Mouse (Mus musculus): ENCODE data around the gene Golga3. TPM values are rescaled to one million over a fixed set of nuclear protein-coding genes. Genes with fewer than 3 reads are reported as not detected.

Gene Golga3
- polyA plus RNA-seq, 1 experiment from 2014 or later, result 33.5 TPM

DNA sequence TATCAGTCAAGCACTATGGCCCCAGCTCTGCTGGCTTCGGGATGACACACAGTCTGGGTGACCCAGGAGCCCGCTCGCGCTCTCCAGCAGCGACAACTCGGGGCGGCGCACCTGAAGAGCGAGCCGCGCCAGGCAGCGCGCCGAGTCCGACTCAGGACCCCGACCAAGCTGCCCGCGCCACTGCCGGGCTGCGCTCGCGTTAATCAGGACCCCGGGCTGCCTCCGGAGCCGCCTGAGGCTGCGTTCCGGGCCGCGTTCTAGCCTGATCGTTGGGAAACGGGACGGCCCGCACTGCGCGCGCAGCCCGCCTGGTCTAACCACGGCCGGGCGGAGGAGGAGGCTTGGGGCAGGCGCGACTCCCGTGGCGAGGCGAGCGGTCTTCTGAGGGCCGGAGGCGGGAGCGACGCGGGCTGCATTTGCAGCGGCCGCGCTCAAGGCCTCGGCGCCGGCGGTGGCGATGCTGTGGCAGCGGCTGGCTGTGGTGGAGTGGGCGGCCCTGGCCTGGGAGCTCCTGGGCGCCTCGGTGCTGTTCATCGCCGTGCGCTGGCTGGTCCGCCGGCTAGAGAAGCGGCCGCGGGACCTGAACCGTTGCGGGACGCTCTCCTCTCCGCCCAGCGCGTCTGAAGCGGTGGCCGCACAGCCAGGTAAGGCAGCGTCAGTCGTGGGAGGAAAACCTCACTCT lies 54.4 kb downstream of the Golga3 start, which contains the start of gene Ankle2:
Gene Ankle2, plus strand, starts transcription at position 225 of the 682 bp plus-strand sequence.
- no peak for TF ChIP-seq CTCF (IDR thresholded peaks at IDR 0.05)
- POLR2A ChIA-PET, result interaction anchor here (0.8 to 1.4 kb wide), 3 partner anchors 12 to 38 kb away, joined by 3 to 4 read pairs (median 4); no protein-coding TSS in a partner anchor
- H3K27me3 ChIP-seq, result no peaks in the 10 kb centered on the region
- DNase-seq (ENCODE audit: low read depth, low spot score), result peak; percentile 77
- peak; percentile 95 for ATAC-seq
- in situ Hi-C loops (cut with MboI; ENCODE audit: low pct_unique_long_range_greater_than_20kb), result no loop called here
- CTCF ChIA-PET, result interaction anchor here (1.5 to 1.7 kb wide), 2 partner anchors 10 to 14 kb away, joined by 9 read pairs; no protein-coding TSS in a partner anchor

DNA sequence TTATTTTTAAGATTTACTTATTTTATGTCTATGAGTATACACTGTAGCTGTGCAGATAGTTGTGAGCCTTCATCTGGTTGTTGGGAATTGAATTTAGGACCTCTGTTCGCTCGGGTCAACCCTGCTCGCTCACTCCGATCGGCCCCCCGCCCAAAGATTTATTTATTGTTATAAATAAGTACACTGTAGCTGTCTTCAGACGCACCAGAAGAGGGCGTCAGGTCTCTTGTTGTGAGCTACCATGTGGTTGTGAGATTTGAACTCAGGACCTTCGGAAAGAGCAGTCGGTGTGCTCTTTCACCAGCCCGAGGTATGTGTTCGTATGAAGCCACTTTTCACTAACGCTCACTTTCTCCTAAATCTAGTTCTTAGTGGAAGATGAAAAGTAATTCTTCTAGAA lies 55.1 kb downstream of the Golga3 start:
- ChIA-PET POLR2A (interaction anchor here (1.0 to 1.4 kb wide), 2 partner anchors 13 to 37 kb away, joined by 3 to 4 read pairs; no protein-coding TSS in a partner anchor), CTCF (no interaction called here)
- in situ Hi-C loops (cut with MboI; ENCODE audit: low pct_unique_long_range_greater_than_20kb), result no loop called here
- ATAC-seq (no peak), DNase-seq (ENCODE audit: low read depth, low spot score) (no peak)
- H3K27me3 ChIP-seq, result no peaks in the 10 kb centered on the region
- TF ChIP-seq CTCF (IDR thresholded peaks at IDR 0.05), result peak; percentile 74

DNA sequence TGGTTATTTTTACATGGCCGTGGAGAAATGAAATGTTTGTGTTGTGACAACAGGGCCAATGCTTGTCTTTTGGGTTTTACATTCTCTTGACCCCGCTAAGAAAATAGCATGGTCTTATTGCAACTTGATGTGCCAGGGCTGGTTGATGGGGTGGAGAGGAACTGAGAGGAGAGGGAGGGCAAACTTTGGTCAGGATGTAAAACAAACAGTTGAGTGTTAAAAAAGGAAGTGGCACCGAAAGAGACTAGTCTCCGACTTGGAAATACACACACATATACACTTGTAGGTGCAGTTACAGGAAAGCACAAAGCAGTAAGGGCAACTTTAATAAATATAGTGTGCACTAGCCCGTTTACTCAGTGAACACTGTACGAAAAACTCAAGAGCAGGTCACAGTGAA lies 55.8 kb downstream of the Golga3 start:
- no peak for TF ChIP-seq CTCF (IDR thresholded peaks at IDR 0.05)
- no peaks in the 10 kb centered on the region for H3K27me3 ChIP-seq
- POLR2A ChIA-PET, result no interaction called here
- ATAC-seq, result no peak
- DNase-seq (ENCODE audit: low read depth, low spot score), result no peak
- in situ Hi-C loops (cut with MboI; ENCODE audit: low pct_unique_long_range_greater_than_20kb), result no loop called here
- CTCF ChIA-PET, result no interaction called here

DNA sequence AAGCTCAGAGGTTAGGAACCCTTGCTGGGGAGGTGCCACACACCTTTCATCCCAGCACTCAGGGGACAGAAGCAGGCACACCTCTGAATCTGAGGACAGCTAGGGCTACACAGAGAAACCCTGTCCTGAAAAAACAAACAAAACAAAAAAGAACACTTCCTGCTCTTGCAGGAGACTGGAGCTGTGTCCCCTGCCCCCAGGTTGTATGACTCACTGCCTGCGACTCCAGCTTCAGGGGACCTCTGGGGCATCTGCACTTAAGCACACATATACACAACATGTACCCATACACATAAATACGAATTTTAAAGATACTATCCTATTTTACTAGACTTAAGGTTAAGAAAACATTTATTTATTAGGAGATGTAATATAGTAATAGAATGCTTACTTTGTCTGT lies 67.6 kb downstream of the Golga3 start:
- in situ Hi-C loops (cut with MboI; ENCODE audit: low pct_unique_long_range_greater_than_20kb), result no loop called here
- no peaks in the 10 kb centered on the region for H3K27me3 ChIP-seq
- POLR2A ChIA-PET, result no interaction called here
- ATAC-seq (no peak), DNase-seq (ENCODE audit: low read depth, low spot score) (no peak)
- no peak for TF ChIP-seq CTCF (IDR thresholded peaks at IDR 0.05)
- CTCF ChIA-PET, result interaction anchor here (1.0 to 2.8 kb wide), 3 partner anchors 8 to 10 kb away, joined by 3 to 9 read pairs (median 4); no protein-coding TSS in a partner anchor

DNA sequence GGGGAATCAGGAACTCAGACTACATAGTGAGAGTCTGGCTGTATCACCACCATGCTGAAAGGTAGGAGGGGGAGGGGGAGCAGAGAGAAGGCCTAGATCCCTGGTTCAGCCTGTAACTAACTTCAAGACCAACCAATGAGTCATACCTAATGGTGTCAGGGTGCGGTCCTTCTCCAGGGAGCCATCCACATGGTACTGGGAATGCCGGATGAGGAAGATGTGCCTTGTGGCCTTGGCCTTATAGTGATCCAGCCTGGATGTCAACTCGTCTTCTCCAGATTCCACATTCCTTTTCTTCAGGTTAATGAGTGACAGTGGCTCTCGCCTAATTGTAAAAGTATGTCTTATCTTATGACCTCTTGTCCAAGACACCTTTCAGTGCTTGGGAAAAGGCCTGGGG lies 90.4 kb downstream of the Golga3 start:
- DNase-seq (ENCODE audit: low read depth, low spot score), result no peak
- H3K27me3 ChIP-seq, result no peaks in the 10 kb centered on the region
- CTCF ChIA-PET, result interaction anchor here (1.6 kb wide), 1 partner anchor 9 kb away, joined by 5 read pairs; no protein-coding TSS in a partner anchor
- POLR2A ChIA-PET, result no interaction called here
- no peak for TF ChIP-seq CTCF (IDR thresholded peaks at IDR 0.05)
- ATAC-seq, result no peak
- in situ Hi-C loops (cut with MboI; ENCODE audit: low pct_unique_long_range_greater_than_20kb), result no loop called here

DNA sequence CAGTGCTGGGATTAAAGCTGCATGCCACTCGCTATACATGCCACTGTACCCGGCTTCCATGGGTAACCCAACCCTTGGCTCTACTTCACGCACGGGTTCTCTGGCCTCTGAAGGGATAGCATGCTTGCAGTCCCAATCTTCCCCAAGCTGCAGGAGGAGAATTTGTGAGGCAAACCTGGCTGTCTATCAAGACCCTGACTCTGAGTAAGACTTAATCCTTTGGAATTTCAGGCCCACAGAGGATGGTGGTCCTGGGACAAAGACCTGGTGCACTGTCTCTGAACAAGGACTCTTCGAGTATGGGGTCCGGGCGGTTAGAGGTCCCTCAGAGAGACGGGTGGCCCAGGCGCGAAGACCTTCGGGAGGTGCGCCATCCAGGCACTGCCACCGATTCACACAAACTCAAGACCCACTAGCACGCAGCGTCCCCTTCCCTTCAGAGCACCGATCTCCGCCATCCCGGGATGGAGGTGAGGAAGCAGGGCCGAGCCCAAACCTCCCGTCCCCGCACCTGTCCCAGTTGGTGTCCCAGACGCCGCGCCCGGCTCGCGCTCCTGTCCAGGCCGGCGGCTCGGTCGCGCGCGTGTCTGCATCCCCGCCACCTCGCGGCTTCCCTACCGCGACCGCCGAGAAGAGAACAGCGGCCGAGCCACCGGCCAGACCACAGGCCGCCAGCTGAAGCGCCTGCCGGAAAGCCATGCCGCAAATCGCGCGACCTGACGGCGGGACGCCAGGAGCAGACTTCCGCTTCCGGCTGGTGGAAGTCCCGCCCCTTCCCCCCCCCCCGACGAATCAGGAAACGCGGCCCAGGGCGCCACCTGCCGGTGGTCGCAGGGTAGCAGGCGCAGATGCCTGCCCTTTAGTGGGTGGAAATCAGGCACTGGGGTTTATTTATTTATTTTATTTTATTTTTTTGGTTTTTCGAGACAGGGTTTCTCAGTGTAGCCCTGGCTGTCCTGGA lies 92.9 kb downstream of the Golga3 start, which contains the start of gene Pgam5:
Gene Pgam5, minus strand, starts transcription at position 773 of the 961 bp plus-strand sequence.
- no peaks in the 10 kb centered on the region for H3K27me3 ChIP-seq
- in situ Hi-C loops (cut with MboI; ENCODE audit: low pct_unique_long_range_greater_than_20kb), result no loop called here
- CTCF ChIA-PET, result interaction anchor here (1.6 to 2.8 kb wide), 2 partner anchors 12 to 15 kb away, joined by 5 to 17 read pairs; partner anchors contain the start of genes Pole and Pxmp2
- ATAC-seq, result peak; percentile 68
- TF ChIP-seq CTCF (IDR thresholded peaks at IDR 0.05), result peak; percentile 87
- POLR2A ChIA-PET, result interaction anchor here (0.7 to 0.9 kb wide), 2 partner anchors 38 to 502 kb away, joined by 3 to 6 read pairs; partner anchors contain the start of gene Ankle2
- peak; percentile 56 for DNase-seq (ENCODE audit: low read depth, low spot score)

DNA sequence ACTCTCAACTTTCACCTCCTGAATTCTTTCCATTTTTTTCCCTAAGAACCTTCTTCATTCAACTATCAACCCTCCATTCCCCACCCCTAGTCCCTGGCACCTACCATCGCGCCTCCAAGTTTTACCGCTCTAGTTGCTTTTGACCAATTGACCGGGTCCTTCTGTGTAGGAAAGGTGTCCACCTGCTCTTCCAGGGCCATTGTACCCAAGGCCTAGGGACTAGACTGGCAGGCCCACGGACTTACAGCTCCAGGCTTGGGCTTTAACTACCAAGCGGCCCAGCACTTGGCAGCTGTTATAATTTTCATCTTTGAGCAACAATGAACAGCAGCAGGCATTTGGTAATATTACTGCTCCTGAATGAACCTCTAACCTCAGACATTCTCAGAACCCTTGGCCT lies 93.7 kb downstream of the Golga3 start:
- no peak for TF ChIP-seq CTCF (IDR thresholded peaks at IDR 0.05)
- ChIA-PET CTCF (interaction anchor here (0.7 to 2.8 kb wide), 2 partner anchors 14 to 15 kb away, joined by 3 to 17 read pairs; partner anchors contain the start of genes Pole and Pxmp2), POLR2A (no interaction called here)
- no peaks in the 10 kb centered on the region for H3K27me3 ChIP-seq
- in situ Hi-C loops (cut with MboI; ENCODE audit: low pct_unique_long_range_greater_than_20kb), result no loop called here
- no peak for DNase-seq (ENCODE audit: low read depth, low spot score)
- ATAC-seq, result no peak

DNA sequence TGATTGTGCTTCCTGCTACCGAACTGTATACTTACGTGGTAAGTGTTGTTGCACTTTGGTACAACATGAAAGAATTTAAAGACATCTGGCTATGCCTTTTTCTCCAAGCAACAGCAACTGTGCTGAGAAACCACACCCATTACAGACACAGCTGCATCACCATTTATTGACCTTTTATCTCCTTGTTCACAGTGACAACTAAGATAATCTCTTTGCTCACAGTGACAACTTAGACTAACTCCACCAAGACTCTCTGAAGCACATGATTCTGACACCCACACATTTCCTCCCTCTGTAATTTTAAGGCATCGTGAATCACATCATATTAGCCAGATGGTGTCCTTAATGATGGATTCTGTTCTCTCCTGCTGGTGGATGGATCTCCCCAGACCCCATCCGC lies 97.6 kb downstream of the Golga3 start:
- DNase-seq (ENCODE audit: low read depth, low spot score), result no peak
- no peak for ATAC-seq
- no peak for TF ChIP-seq CTCF (IDR thresholded peaks at IDR 0.05)
- H3K27me3 ChIP-seq, result no peaks in the 10 kb centered on the region
- in situ Hi-C loops (cut with MboI; ENCODE audit: low pct_unique_long_range_greater_than_20kb), result no loop called here
- ChIA-PET POLR2A (no interaction called here), CTCF (interaction anchor here (1.7 kb wide), 1 partner anchor 10 kb away, joined by 4 read pairs; no protein-coding TSS in a partner anchor)

DNA sequence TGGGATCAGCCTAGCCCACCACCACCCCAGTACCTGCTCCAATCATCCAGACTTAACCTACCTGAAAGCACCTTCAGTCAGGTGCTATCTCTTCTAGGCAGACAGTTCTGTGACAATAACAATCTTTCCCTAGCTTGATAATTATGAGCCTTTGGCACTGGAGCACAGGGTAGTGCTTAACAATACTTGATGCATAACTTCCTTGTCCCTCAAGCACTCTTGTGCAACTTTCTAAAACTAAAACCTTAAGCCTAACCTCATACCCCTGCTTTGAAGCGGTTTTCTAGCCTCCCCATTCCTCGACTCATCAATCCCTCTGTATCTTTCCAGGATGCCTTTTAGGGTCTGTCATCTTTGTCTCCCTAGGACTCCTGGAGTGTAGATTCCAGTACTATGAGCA lies 98.3 kb downstream of the Golga3 start:
- ChIA-PET POLR2A (no interaction called here), CTCF (interaction anchor here (1.7 kb wide), 1 partner anchor 10 kb away, joined by 4 read pairs; no protein-coding TSS in a partner anchor)
- in situ Hi-C loops (cut with MboI; ENCODE audit: low pct_unique_long_range_greater_than_20kb), result no loop called here
- ATAC-seq, result peak; percentile 66
- no peak for TF ChIP-seq CTCF (IDR thresholded peaks at IDR 0.05)
- no peaks in the 10 kb centered on the region for H3K27me3 ChIP-seq
- DNase-seq (ENCODE audit: low read depth, low spot score), result no peak

Other genes starting within 250 kb of the Golga3 start
- gene Zfp932, start 180.2 kb upstream of the Golga3 start, polyA plus RNA-seq (2021), result 9.0 TPM
- 8.2 TPM for gene Gm17655, start 104.2 kb upstream of the Golga3 start, polyA plus RNA-seq (2021)
- 0.64 TPM for gene Gm35315, start 82.3 kb upstream of the Golga3 start, polyA plus RNA-seq (2021)
- 1.6 TPM for gene Plcxd1, start 76.7 kb upstream of the Golga3 start, polyA plus RNA-seq (2021)
- 56.8 TPM for gene Gtpbp6, start 68.5 kb upstream of the Golga3 start, polyA plus RNA-seq (2021)
- gene Zfp605, start 66.6 kb upstream of the Golga3 start, polyA plus RNA-seq (2021), result 12.6 TPM
- gene Chfr, start 40.9 kb upstream of the Golga3 start, polyA plus RNA-seq (2021), result 43.4 TPM
- gene Ankle2, start 54.3 kb downstream of the Golga3 start, polyA plus RNA-seq (2021), result 40.2 TPM
- gene Pgam5, start 93.2 kb downstream of the Golga3 start, polyA plus RNA-seq (2021), result 65.6 TPM
- gene Pxmp2, start 109.5 kb downstream of the Golga3 start, polyA plus RNA-seq (2021), result 8.2 TPM
- 20.3 TPM for gene Pole, start 109.6 kb downstream of the Golga3 start, polyA plus RNA-seq (2021)
- gene P2rx2, start 166.5 kb downstream of the Golga3 start, polyA plus RNA-seq (2021), result 0.23 TPM
- gene Lrcol1, start 168.0 kb downstream of the Golga3 start, polyA plus RNA-seq (2021), result not detected